Mouse (Mus musculus): ENCODE results near the gene Bmt2. TPM values are rescaled to one million over a fixed set of nuclear protein-coding genes. Genes with fewer than 3 reads are reported as not detected.

Gene Bmt2
- total and polyA plus RNA-seq, 2 experiments from 2014 or later = 11.8 to 37.2 TPM

DNA sequence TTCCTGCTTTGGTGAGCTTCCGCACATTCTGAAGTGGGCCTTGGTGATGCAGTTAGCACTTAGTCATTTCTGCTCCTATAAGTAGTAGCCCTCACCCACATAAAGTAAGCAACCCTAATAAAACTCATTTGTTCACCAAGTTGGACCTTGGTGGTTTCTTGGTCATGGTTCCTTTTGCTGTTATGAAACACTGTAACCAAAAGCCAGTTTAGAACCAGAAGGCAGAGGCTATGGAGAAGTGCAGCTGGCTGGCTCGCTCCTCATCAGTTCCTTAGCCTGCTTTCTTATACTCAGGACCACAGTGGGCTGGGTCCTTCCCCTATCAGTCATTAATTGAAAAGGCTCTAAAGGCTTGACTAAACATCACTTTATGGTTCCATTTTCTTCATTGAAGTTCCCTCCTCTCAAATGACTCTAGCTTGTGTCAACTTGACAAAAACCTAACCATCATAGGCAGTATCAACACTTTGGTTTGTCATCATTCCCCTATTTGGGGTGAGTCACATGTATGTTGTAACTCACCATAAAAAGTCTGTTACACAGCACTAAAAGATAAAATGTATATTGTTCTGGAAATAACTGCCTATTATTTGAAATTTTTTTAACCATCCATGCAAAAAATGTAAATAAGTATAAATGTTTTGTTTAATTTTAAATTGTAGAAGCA is 6.3 kb upstream of the Bmt2 start:
- Histone ChIP-seq H3K4me2 (ENCODE audit: low read depth) (no peak overlapping the region), H3K9me3 (ENCODE audit: low read length) (no peaks in the 10 kb centered on the region), H3K9ac (no peak overlapping the region), H3K36me3 (ENCODE audit: insufficient read depth) (no peaks in the 10 kb centered on the region), H3K27ac (ENCODE audit: low read depth, low read length) (no peak overlapping the region), H3K27me3 (ENCODE audit: insufficient read depth, low read length) (no peaks in the 10 kb centered on the region), H3K4me3 (ENCODE audit: low read depth, low read length) (no peak overlapping the region), H3K4me1 (ENCODE audit: insufficient read depth) (no peaks in the 10 kb centered on the region)
- TF ChIP-seq CTCF (IDR thresholded peaks at IDR 0.05; ENCODE audit: low read depth) = no peak
- no peak for DNase-seq
- 90% methylated on average over 2 of the region's 2 CpGs for WGBS
- no peak for ATAC-seq

DNA sequence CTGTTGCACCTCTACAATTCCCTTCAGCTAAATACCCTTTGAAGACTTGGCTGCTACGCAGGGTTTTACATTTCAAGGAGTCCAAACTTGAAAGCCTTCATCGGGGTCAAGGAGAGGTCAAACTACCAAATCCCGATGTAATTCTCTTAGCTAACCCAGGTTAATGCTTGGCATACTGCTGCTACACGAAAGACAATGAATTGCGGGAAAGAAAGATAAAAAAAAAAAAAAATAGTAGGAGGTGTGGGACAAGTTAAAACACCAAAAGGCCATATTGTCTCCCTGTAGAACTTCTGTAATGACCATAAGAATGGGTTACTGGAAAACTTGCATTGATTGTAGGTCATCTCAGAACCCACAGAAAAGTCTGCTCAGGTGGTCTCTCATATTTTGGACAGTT is 583 bp upstream of the Bmt2 start:
- no peak for TF ChIP-seq CTCF (IDR thresholded peaks at IDR 0.05; ENCODE audit: low read depth)
- H3K27ac ChIP-seq (ENCODE audit: low read depth, low read length) = peak overlapping the region; percentile 36; the same call in 1 of the 2 replicates

DNA sequence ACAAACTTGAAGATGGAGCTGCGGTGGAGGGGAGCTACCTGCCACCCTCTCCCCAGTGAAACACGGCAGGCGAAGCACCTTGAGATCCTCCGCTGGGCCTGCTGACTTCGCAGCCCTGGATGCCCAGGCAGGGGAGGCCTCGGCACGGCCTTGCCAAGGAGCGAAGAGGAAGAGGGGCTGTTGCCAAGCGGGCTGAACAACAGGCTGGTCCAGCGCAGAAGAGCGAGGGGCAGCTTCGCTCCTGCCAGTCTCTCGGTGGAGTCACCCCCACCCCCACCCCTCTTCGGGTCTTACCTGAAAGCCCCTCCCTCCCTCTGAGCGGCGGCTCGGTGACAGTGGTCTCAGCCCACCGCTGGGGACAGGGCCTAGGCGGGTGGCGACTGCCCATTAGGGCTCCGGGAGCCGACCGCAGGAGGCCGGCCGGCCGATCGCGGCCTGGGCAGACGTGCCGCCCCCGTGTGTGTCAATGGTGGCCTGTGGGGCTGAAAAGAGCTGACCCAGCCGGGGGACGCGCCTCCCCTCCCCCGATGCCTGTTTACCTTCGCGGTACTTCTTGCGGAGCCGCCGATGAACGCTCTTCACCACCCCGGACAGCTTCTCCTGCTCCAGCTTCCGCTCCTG is 515 bp downstream of the Bmt2 start:
- peak; percentile 57 for ATAC-seq

More for the DNA sequence above, 583 bp upstream of the Bmt2 start:
- Histone ChIP-seq H3K27me3 (ENCODE audit: insufficient read depth, low read length) (no peaks in the 10 kb centered on the region), H3K9me3 (ENCODE audit: low read length) (no peaks in the 10 kb centered on the region), H3K4me2 (ENCODE audit: low read depth) (peak overlapping the region; percentile 71), H3K9ac (peak overlapping the region; percentile 97; the same call in 1 of the 2 replicates), H3K36me3 (ENCODE audit: insufficient read depth) (no peaks in the 10 kb centered on the region), H3K4me3 (ENCODE audit: low read depth, low read length) (peak overlapping the region; percentile 97), H3K4me1 (ENCODE audit: insufficient read depth) (peaks cover 14% of the 10 kb centered on the region; the same call in 1 of the 2 replicates)
- no peak for ATAC-seq
- DNase-seq = no peak
- WGBS = 16% methylated on average over 5 of the region's 5 CpGs

DNA sequence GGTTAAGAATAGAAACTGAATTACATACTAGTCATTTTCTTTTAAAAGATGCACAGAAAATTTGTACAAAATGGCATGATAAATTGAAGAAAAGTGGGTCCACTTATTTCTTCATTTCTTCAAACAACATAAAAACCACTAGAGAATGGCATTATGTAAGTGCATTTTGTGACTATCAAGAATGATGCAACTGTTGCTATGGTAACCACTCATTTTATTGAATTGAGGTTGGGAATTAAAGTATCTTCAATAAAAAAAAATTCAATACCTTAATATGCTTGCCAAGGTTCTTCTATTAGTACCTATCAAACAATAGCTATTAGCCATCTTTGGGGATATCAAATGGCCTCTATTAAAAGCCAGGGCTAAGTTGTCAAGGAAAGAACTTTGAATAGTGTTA is 1.6 kb downstream of the Bmt2 start:
- no peak overlapping the region for H3K27ac ChIP-seq (ENCODE audit: low read depth, low read length)
- peak overlapping the region; percentile 97 for H3K4me3 ChIP-seq (ENCODE audit: low read depth, low read length)
- DNase-seq (peak; percentile 13), ATAC-seq (no peak)
- peaks cover 14% of the 10 kb centered on the region; the same call in 1 of the 2 replicates for H3K4me1 ChIP-seq (ENCODE audit: insufficient read depth)
- no peaks in the 10 kb centered on the region for H3K27me3 ChIP-seq (ENCODE audit: insufficient read depth, low read length)
- no peak overlapping the region for H3K9ac ChIP-seq
- no peak for TF ChIP-seq CTCF (IDR thresholded peaks at IDR 0.05; ENCODE audit: low read depth)
- no peaks in the 10 kb centered on the region for H3K36me3 ChIP-seq (ENCODE audit: insufficient read depth)
- peak overlapping the region; percentile 71 for H3K4me2 ChIP-seq (ENCODE audit: low read depth)
- no peaks in the 10 kb centered on the region for H3K9me3 ChIP-seq (ENCODE audit: low read length)

More for the DNA sequence above, 515 bp downstream of the Bmt2 start:
- TF ChIP-seq CTCF (IDR thresholded peaks at IDR 0.05; ENCODE audit: low read depth) = no peak; the same call in 1 of the 2 replicates
- WGBS = under 1% methylated on average over 43 of the region's 43 CpGs
- peak overlapping the region; percentile 97 for H3K4me3 ChIP-seq (ENCODE audit: low read depth, low read length)
- peak overlapping the region; percentile 71 for H3K4me2 ChIP-seq (ENCODE audit: low read depth)
- no peaks in the 10 kb centered on the region for H3K27me3 ChIP-seq (ENCODE audit: insufficient read depth, low read length)
- peak; percentile 69 for DNase-seq
- peaks cover 14% of the 10 kb centered on the region; the same call in 1 of the 2 replicates for H3K4me1 ChIP-seq (ENCODE audit: insufficient read depth)
- H3K36me3 ChIP-seq (ENCODE audit: insufficient read depth) = no peaks in the 10 kb centered on the region
- no peaks in the 10 kb centered on the region for H3K9me3 ChIP-seq (ENCODE audit: low read length)
- H3K9ac ChIP-seq = peak overlapping the region; percentile 97
- peak overlapping the region; percentile 94 for H3K27ac ChIP-seq (ENCODE audit: low read depth, low read length)

DNA sequence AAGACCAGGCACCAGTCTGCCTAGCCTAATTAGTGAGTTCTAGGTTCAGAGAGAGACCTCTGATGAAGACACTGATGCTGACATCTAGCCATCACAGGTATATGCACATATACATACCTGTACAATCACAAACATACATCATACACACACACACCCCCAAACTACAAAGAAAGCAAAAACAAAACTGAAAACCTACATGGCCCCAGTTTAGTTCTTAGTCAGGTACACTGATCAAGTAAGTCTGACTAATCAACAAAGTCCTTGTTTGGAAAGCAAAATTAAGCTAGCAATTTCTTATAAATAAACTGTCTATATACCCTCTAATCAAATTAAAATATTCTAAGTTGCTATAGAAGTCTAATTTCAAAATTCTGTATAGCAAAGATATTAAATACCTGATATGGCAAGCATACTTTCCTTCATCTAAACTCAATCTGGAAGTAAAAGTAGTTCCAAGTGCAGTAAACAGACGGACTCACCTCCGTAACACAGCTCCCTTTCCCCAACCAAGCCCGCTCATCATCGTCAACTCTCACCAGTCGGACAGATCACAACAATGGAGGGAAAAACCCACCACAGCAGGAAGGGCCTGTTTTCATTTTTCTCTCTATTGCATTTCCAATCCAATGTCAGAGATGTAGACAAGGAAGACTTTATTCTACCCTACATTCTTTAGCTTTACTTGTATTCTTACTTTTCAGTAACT is 3.0 kb downstream of the Bmt2 start:
- Histone ChIP-seq H3K27ac (ENCODE audit: low read depth, low read length) (no peak overlapping the region), H3K9me3 (ENCODE audit: low read length) (no peaks in the 10 kb centered on the region), H3K9ac (no peak overlapping the region), H3K4me1 (ENCODE audit: insufficient read depth) (peaks cover 14% of the 10 kb centered on the region; the same call in 1 of the 2 replicates), H3K4me2 (ENCODE audit: low read depth) (peak overlapping the region; percentile 36), H3K36me3 (ENCODE audit: insufficient read depth) (no peaks in the 10 kb centered on the region; the same call in 1 of the 2 replicates), H3K4me3 (ENCODE audit: low read depth, low read length) (no peak overlapping the region), H3K27me3 (ENCODE audit: insufficient read depth, low read length) (no peaks in the 10 kb centered on the region)
- no peak for TF ChIP-seq CTCF (IDR thresholded peaks at IDR 0.05; ENCODE audit: low read depth)
- DNase-seq (no peak), ATAC-seq (no peak)
- WGBS = 74% methylated on average over 5 of the region's 5 CpGs

DNA sequence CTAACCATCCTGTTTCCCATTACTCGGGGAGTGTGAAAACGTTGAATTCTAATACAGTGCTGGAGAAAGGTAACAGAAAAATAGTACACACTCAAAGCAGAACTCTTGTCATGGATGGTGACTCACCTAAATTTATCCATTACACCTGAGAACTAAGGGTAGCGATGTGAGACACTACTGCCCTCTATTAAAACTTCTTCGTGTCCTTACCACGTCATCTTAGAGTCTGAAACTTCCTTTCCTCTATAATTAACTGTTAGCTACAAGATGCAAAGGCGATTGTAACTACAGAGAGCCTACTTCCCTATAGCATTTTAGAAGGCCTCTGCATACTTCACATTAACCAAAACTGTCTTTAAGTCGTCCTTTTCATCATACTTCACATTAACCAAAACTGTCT is 12.1 kb downstream of the Bmt2 start:
- H3K27ac ChIP-seq (ENCODE audit: low read depth, low read length) = no peak overlapping the region
- H3K36me3 ChIP-seq (ENCODE audit: insufficient read depth) = peaks cover 3% of the 10 kb centered on the region
- H3K4me2 ChIP-seq (ENCODE audit: low read depth) = no peak overlapping the region
- no peak overlapping the region for H3K9ac ChIP-seq
- DNase-seq (no peak), ATAC-seq (no peak)
- H3K4me3 ChIP-seq (ENCODE audit: low read depth, low read length) = no peak overlapping the region
- TF ChIP-seq CTCF (IDR thresholded peaks at IDR 0.05; ENCODE audit: low read depth) = no peak
- no peaks in the 10 kb centered on the region for H3K4me1 ChIP-seq (ENCODE audit: insufficient read depth)
- 89% methylated on average over 7 of the region's 7 CpGs for WGBS
- no peaks in the 10 kb centered on the region for H3K27me3 ChIP-seq (ENCODE audit: insufficient read depth, low read length)
- H3K9me3 ChIP-seq (ENCODE audit: low read length) = no peaks in the 10 kb centered on the region

DNA sequence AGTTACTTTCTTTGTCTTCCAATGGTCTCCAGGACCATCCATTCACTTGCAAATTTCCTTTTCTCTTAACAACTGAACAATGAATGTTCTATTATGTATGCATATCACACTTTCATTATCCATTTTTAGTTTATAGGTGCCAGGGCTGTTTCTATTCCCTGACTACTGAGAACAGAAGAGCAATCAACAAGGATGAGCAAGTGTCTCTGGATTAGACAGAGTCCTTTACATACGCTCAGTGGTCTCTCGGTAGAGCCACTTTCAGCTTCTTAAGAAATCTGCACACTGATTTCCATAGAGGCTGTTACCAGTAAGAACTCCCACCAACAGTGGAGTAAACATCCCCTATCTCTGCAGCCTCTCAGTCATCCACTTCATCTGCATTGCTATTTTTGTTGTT is 19.8 kb downstream of the Bmt2 start:
- 60% methylated on average over 2 of the region's 2 CpGs for WGBS
- DNase-seq (no peak), ATAC-seq (no peak)
- Histone ChIP-seq H3K4me3 (ENCODE audit: low read depth, low read length) (no peak overlapping the region), H3K36me3 (ENCODE audit: insufficient read depth) (peaks cover 4% of the 10 kb centered on the region), H3K9me3 (ENCODE audit: low read length) (no peaks in the 10 kb centered on the region), H3K27ac (ENCODE audit: low read depth, low read length) (no peak overlapping the region), H3K4me2 (ENCODE audit: low read depth) (no peak overlapping the region), H3K27me3 (ENCODE audit: insufficient read depth, low read length) (no peaks in the 10 kb centered on the region), H3K4me1 (ENCODE audit: insufficient read depth) (no peaks in the 10 kb centered on the region), H3K9ac (no peak overlapping the region)
- TF ChIP-seq CTCF (IDR thresholded peaks at IDR 0.05; ENCODE audit: low read depth) = no peak

Data from forebrain, postnatal 0 days (tissue).